Mouse (Mus musculus) cerebellum, adult 2 months (tissue): ENCODE measurements around the gene Olfr490. TPM values are rescaled to one million over a fixed set of nuclear protein-coding genes. Genes with fewer than 3 reads are reported as not detected.

Experiments used
- DNase-seq, 2 experiments: peaks; one replicate each; pipeline ENCODE4 v3.0.0; 2021
- H3K27ac ChIP-seq: fragments of 200-500 bp; 2 replicates; pipeline ENCODE4 v1.5.1; 2012; ENCODE audit warnings: low read length, control low read depth, inconsistent platforms; ENCODE audit not compliant: insufficient read depth
- H3K27me3 ChIP-seq: fragments of 200-500 bp; 2 replicates; pipeline ENCODE4 v1.6.1; 2012; ENCODE audit warnings: inconsistent platforms, mild to moderate bottlenecking, low read length, moderate library complexity; ENCODE audit not compliant: control insufficient read depth, insufficient read depth
- H3K4me1 ChIP-seq: fragments of 200-500 bp; 2 replicates; pipeline ENCODE4 v1.6.1; 2011; ENCODE audit warnings: low read length; ENCODE audit not compliant: control insufficient read depth, insufficient read depth
- H3K4me3 ChIP-seq: fragments of 200-500 bp; replicated peaks from 2 replicates; pipeline ENCODE3; 2011; ENCODE audit warnings: mild to moderate bottlenecking, low read depth, low read length, control low read depth; ENCODE audit not compliant: insufficient read depth
- CTCF ChIP-seq: fragments of 200-500 bp; IDR thresholded peaks from 2 replicates; pipeline ENCODE4 v1.5.1; 2011; ENCODE audit warnings: low read depth, mild to moderate bottlenecking, control low read depth, low read length, moderate library complexity, borderline replicate concordance; ENCODE audit not compliant: insufficient read depth
- POLR2A ChIP-seq: fragments of 200-500 bp; IDR thresholded peaks from 2 replicates; pipeline ENCODE4 v1.6.1; 2011; ENCODE audit warnings: low read length, control low read depth, borderline replicate concordance; ENCODE audit not compliant: insufficient read depth
- WGBS: fragments of 180-500 bp; shearing (Covaris S2); methylation state at CpG from one replicate; pipeline ENCODE4 v1.1.7; 2018; 5-methylcytosine and 5-hydroxymethylcytosine counted together
- polyA plus RNA-seq: library from polyadenylated mRNA; depleted of rRNA; stranded (reverse); fragments of >200 nt; gene quantifications from 2 replicates; pipeline ENCODE4 v1.2.3, GENCODE M21; 2012; rRNA removed

The Olfr490 gene
- not detected in 2 replicates for polyA plus RNA-seq

DNA sequence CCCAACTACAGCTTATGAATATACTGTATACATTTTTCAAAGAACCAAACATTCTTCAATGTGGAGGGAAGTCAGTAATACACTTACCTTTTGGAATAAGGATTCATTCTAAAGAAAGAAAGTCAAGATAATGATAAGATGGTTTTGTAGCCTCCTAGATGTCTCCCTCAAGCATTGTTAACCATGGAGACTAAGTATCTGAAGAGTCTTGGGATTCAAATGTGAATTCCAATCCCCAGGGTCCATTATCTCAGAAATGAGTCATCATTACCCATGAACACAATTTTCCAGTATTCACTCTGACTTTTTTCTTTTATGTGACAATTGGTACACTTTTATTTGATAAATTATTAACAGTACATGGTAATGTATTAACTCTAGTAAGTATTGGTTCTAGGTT, at the start of gene Olfr490:
Olfr490 (minus strand) TSS at position 101 of the 400 bp plus-strand sequence.
- Histone ChIP-seq H3K27me3 (no peaks in the 10 kb centered on the region), H3K4me3 (no peak within 1 kb of the TSS), H3K27ac (no peak within 1 kb of the TSS), H3K4me1 (no peaks in the 10 kb centered on the region)
- no peak for TF ChIP-seq POLR2A
- DNase-seq = no peak

GRCm38 (mm10) chr7:108323574-108323973, 34.8 kb upstream of the Olfr490 start, which contains the start of gene Olfr492:
Gene Olfr492, minus strand, starts transcription at chr7:108323674.
- Histone ChIP-seq H3K4me3 (no peak within 1 kb of the TSS), H3K27ac (no peak within 1 kb of the TSS), H3K27me3 (no peaks in the 10 kb centered on the region), H3K4me1 (no peaks in the 10 kb centered on the region)
- DNase-seq = no peak
- TF ChIP-seq POLR2A (no peak), CTCF (no peak)
- WGBS = 78% methylated on average over 2 of the region's 2 CpGs

- no peak within 1 kb of the TSS for H3K27ac ChIP-seq
Observed at GRCm38 (mm10) chr7:108313151-108313550, 24.4 kb upstream of the Olfr490 start, which contains the start of gene Olfr491. Gene Olfr491, plus strand, starts transcription at chr7:108313451.

DNA sequence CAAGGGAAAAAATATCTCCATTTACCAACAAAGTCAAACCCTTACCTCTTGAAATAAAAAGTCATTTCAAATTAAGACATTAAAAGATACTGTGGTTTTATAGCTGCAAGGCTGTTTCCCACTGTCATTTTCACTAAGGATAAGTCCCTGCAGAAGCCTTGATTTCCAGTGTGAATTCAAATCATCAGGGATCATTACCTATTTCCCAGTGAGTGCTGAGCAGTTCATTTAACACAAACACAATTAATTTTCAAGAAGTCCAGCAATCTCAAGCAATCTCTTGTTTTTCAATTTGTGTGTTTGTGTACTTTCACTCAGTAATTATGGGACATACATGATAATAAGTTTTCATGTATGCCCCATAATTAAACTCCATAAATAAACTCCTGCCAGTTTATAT, 30.5 kb downstream of the Olfr490 start, which contains the start of gene Olfr488:
Olfr488 (minus strand) TSS at position 101 of the 400 bp plus-strand sequence.
- H3K4me3 ChIP-seq = no peak within 1 kb of the TSS
- no peaks in the 10 kb centered on the region for H3K27me3 ChIP-seq
- no peak within 1 kb of the TSS for H3K27ac ChIP-seq
- TF ChIP-seq CTCF (no peak), POLR2A (no peak)
- DNase-seq = no peak
- no peaks in the 10 kb centered on the region for H3K4me1 ChIP-seq

More at GRCm38 (mm10) chr7:108313151-108313550, 24.4 kb upstream of the Olfr490 start, which contains the start of gene Olfr491:
- no peaks in the 10 kb centered on the region for H3K4me1 ChIP-seq
- H3K4me3 ChIP-seq = no peak within 1 kb of the TSS
- TF ChIP-seq POLR2A (no peak), CTCF (no peak)
- no peak for DNase-seq
- 70% methylated on average over 1 of the region's 1 CpGs for WGBS
- no peaks in the 10 kb centered on the region for H3K27me3 ChIP-seq

Other genes with a start within 250 kb of the Olfr490 start
- gene Olfr479, start 238.2 kb downstream of the Olfr490 start, polyA plus RNA-seq = not detected in 2 replicates
- not detected in 2 replicates for gene Olfr480, start 221.6 kb downstream of the Olfr490 start, polyA plus RNA-seq
- not detected in 2 replicates for gene Olfr481, start 209.1 kb downstream of the Olfr490 start, polyA plus RNA-seq
- gene Olfr482, start 191.3 kb downstream of the Olfr490 start, polyA plus RNA-seq = not detected in 2 replicates
- gene Olfr483, start 188.1 kb downstream of the Olfr490 start, polyA plus RNA-seq = not detected in 2 replicates
- not detected in 2 replicates for gene Olfr484, start 161.5 kb downstream of the Olfr490 start, polyA plus RNA-seq
- gene Olfr485, start 129.1 kb downstream of the Olfr490 start, polyA plus RNA-seq = not detected in 2 replicates
- not detected in 2 replicates for gene Olfr486, start 116.2 kb downstream of the Olfr490 start, polyA plus RNA-seq
- gene Olfr487, start 74.3 kb downstream of the Olfr490 start, polyA plus RNA-seq = not detected in 2 replicates
- gene Olfr488, start 30.6 kb downstream of the Olfr490 start, polyA plus RNA-seq = not detected in 2 replicates
- not detected in 2 replicates for gene Olfr491, start 24.5 kb upstream of the Olfr490 start, polyA plus RNA-seq
- gene Olfr492, start 34.7 kb upstream of the Olfr490 start, polyA plus RNA-seq = not detected in 2 replicates
- gene Olfr493, start 58.0 kb upstream of the Olfr490 start, polyA plus RNA-seq = not detected in 2 replicates
- not detected in 2 replicates for gene Olfr494, start 76.4 kb upstream of the Olfr490 start, polyA plus RNA-seq
- gene Olfr495, start 104.2 kb upstream of the Olfr490 start, polyA plus RNA-seq = not detected in 2 replicates
- not detected in 2 replicates for gene Olfr497, start 131.5 kb upstream of the Olfr490 start, polyA plus RNA-seq
- not detected in 2 replicates for gene Olfr498, start 176.4 kb upstream of the Olfr490 start, polyA plus RNA-seq
- not detected in 2 replicates for gene Olfr502, start 236.1 kb upstream of the Olfr490 start, polyA plus RNA-seq